Mouse (Mus musculus): Measurements from ENCODE around the gene Rdh16f1. TPM values are rescaled to one million over a fixed set of nuclear protein-coding genes. Genes with fewer than 3 reads are reported as not detected.

Gene Rdh16f1
- polyA plus RNA-seq, 1 experiment from 2014 or later = not detected

- ATAC-seq (ENCODE audit: low FRiP score, low TSS enrichment) = no peak
- peak; percentile 63 for DNase-seq
- Histone ChIP-seq H3K27me3 (ENCODE audit: control insufficient read depth, insufficient read depth, low read length) (no peaks in the 10 kb centered on the region), H3K9ac (replicated peaks; ENCODE audit: low read length) (0 out of 2 replicates have a peak overlapping the region, but pooled peaks have one; percentile 12), H3K9me3 (ENCODE audit: control insufficient read depth, low read length) (no peaks in the 10 kb centered on the region), H3K27ac (replicated peaks; ENCODE audit: low read depth, low read length) (0 out of 2 replicates have a peak overlapping the region, but pooled peaks have one; percentile 26), H3K4me1 (ENCODE audit: control insufficient read depth, insufficient read depth, low read length) (peaks cover 7% of the 10 kb centered on the region; the same call in 1 of the 2 replicates), H3K36me3 (ENCODE audit: control insufficient read depth, insufficient read depth, low read length) (no peaks in the 10 kb centered on the region), H3K4me3 (replicated peaks; ENCODE audit: low read depth, low read length) (no peak overlapping the region), H3K4me2 (ENCODE audit: low read length) (no peak overlapping the region)
- WGBS = 14% methylated on average over 9 of the region's 9 CpGs
These were observed 28.7 kb upstream of the Rdh16f1 start for GRCm38 (mm10) chr10:127730933-127731310.

DNA sequence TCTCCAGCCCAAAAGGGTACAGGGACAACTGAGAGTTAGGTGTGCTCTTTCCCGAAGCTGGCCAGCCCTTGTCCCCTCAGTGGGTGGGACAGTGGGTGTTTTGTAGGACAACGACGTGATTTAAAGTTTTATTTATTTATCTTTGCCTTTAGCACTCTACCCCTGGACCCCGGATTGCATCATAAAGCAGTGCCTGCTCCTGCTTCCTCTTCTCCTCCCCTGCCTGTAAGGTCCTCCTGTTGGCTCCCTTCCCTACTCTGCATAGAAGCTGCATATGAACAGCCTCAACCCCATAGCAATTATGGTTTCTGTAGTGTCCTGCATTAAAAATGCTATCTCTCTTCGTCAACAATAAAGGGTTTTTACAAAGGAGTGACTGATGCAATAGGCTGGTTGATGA is 28.2 kb upstream of the Rdh16f1 start:
- WGBS = 47% methylated on average over 5 of the region's 5 CpGs
- no peak overlapping the region for H3K9ac ChIP-seq (replicated peaks; ENCODE audit: low read length)
- DNase-seq = no peak

GRCm38 (mm10) chr10:127734434-127734833 is 25.2 kb upstream of the Rdh16f1 start:
- Histone ChIP-seq H3K27ac (replicated peaks; ENCODE audit: low read depth, low read length) (no peak overlapping the region), H3K4me1 (ENCODE audit: control insufficient read depth, insufficient read depth, low read length) (peaks cover 7% of the 10 kb centered on the region; the same call in 1 of the 2 replicates), H3K36me3 (ENCODE audit: control insufficient read depth, insufficient read depth, low read length) (no peaks in the 10 kb centered on the region), H3K4me3 (replicated peaks; ENCODE audit: low read depth, low read length) (no peak overlapping the region), H3K27me3 (ENCODE audit: control insufficient read depth, insufficient read depth, low read length) (no peaks in the 10 kb centered on the region), H3K9ac (replicated peaks; ENCODE audit: low read length) (no peak overlapping the region), H3K4me2 (ENCODE audit: low read length) (no peak overlapping the region), H3K9me3 (ENCODE audit: control insufficient read depth, low read length) (no peaks in the 10 kb centered on the region)
- DNase-seq = peak; percentile 77
- no peak for ATAC-seq (ENCODE audit: low FRiP score, low TSS enrichment)
- WGBS = 51% methylated on average over 5 of the region's 5 CpGs

More for the DNA sequence above, 28.2 kb upstream of the Rdh16f1 start:
- H3K27ac ChIP-seq (replicated peaks; ENCODE audit: low read depth, low read length) = no peak overlapping the region
- ATAC-seq (ENCODE audit: low FRiP score, low TSS enrichment) = no peak
- no peaks in the 10 kb centered on the region for H3K27me3 ChIP-seq (ENCODE audit: control insufficient read depth, insufficient read depth, low read length)
- no peaks in the 10 kb centered on the region for H3K9me3 ChIP-seq (ENCODE audit: control insufficient read depth, low read length)
- peaks cover 7% of the 10 kb centered on the region; the same call in 1 of the 2 replicates for H3K4me1 ChIP-seq (ENCODE audit: control insufficient read depth, insufficient read depth, low read length)
- H3K36me3 ChIP-seq (ENCODE audit: control insufficient read depth, insufficient read depth, low read length) = no peaks in the 10 kb centered on the region
- H3K4me3 ChIP-seq (replicated peaks; ENCODE audit: low read depth, low read length) = no peak overlapping the region
- H3K4me2 ChIP-seq (ENCODE audit: low read length) = no peak overlapping the region

DNA sequence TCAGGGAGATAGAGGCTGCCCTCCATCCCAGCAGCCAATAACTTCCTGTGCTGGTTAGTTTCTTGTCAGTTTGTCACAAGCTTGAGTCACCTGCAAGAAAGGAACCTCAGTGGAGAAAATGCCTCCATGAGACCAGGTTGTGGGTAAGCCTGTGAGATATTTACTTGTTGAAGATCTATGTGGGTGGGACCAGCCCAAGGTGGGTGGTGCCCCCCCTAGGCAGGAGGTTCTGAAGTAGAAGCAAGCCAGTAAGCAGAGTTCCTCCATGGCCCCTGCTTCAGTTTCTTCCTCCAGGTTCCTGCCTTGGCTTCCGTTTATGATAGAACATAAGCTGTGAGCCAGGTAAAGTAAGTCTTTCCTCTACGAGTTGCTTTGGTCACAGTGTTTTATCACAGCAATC is 23.3 kb upstream of the Rdh16f1 start:
- H3K9ac ChIP-seq (replicated peaks; ENCODE audit: low read length) = no peak overlapping the region
- ATAC-seq (ENCODE audit: low FRiP score, low TSS enrichment) (no peak), DNase-seq (no peak)
- no peaks in the 10 kb centered on the region for H3K27me3 ChIP-seq (ENCODE audit: control insufficient read depth, insufficient read depth, low read length)
- H3K4me2 ChIP-seq (ENCODE audit: low read length) = no peak overlapping the region
- 86% methylated on average over 2 of the region's 2 CpGs for WGBS
- peaks cover 14% of the 10 kb centered on the region for H3K4me1 ChIP-seq (ENCODE audit: control insufficient read depth, insufficient read depth, low read length)
- H3K4me3 ChIP-seq (replicated peaks; ENCODE audit: low read depth, low read length) = no peak overlapping the region
- H3K27ac ChIP-seq (replicated peaks; ENCODE audit: low read depth, low read length) = no peak overlapping the region
- H3K9me3 ChIP-seq (ENCODE audit: control insufficient read depth, low read length) = no peaks in the 10 kb centered on the region
- H3K36me3 ChIP-seq (ENCODE audit: control insufficient read depth, insufficient read depth, low read length) = no peaks in the 10 kb centered on the region

- Histone ChIP-seq H3K9ac (replicated peaks; ENCODE audit: low read length) (no peak overlapping the region), H3K4me1 (ENCODE audit: control insufficient read depth, insufficient read depth, low read length) (peaks cover 12% of the 10 kb centered on the region), H3K27ac (replicated peaks; ENCODE audit: low read depth, low read length) (no peak overlapping the region), H3K4me3 (replicated peaks; ENCODE audit: low read depth, low read length) (no peak overlapping the region), H3K4me2 (ENCODE audit: low read length) (no peak overlapping the region), H3K9me3 (ENCODE audit: control insufficient read depth, low read length) (no peaks in the 10 kb centered on the region), H3K27me3 (ENCODE audit: control insufficient read depth, insufficient read depth, low read length) (no peaks in the 10 kb centered on the region), H3K36me3 (ENCODE audit: control insufficient read depth, insufficient read depth, low read length) (peaks cover 5% of the 10 kb centered on the region)
- no peak for DNase-seq
- ATAC-seq (ENCODE audit: low FRiP score, low TSS enrichment) = no peak
- WGBS = 80% methylated on average over 4 of the region's 4 CpGs
These were observed 22.7 kb upstream of the Rdh16f1 start for GRCm38 (mm10) chr10:127736916-127737315.

DNA sequence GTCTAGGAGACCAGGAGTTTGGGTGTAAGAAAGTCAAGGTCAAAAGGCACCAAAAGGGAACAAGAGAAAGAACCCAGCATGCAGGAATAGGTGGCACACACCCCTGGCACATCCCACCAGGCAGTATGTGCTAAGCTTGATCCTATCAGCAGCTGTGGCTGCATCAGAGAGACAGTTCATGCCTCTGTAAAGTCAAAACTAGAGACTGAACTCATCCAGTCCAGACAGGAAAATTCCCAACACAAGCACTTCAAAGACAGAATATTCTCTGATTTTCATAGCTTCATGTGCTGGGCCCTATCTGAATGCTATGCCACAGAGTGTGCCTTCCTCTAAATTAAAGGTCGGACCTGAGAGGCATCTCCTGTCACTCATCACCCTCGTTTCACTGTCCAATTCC is 22.0 kb upstream of the Rdh16f1 start:
- no peak for ATAC-seq (ENCODE audit: low FRiP score, low TSS enrichment)
- no peak for DNase-seq
- 38% methylated on average over 2 of the region's 2 CpGs for WGBS

GRCm38 (mm10) chr10:127738151-127738882 is 21.3 kb upstream of the Rdh16f1 start:
- 57% methylated on average over 13 of the region's 13 CpGs for WGBS
- Histone ChIP-seq H3K36me3 (ENCODE audit: control insufficient read depth, insufficient read depth, low read length) (peaks cover 19% of the 10 kb centered on the region), H3K4me1 (ENCODE audit: control insufficient read depth, insufficient read depth, low read length) (peaks cover 12% of the 10 kb centered on the region), H3K4me3 (replicated peaks; ENCODE audit: low read depth, low read length) (no peak overlapping the region), H3K27ac (replicated peaks; ENCODE audit: low read depth, low read length) (no peak overlapping the region), H3K27me3 (ENCODE audit: control insufficient read depth, insufficient read depth, low read length) (no peaks in the 10 kb centered on the region), H3K9me3 (ENCODE audit: control insufficient read depth, low read length) (no peaks in the 10 kb centered on the region), H3K4me2 (ENCODE audit: low read length) (peak overlapping the region; percentile 72), H3K9ac (replicated peaks; ENCODE audit: low read length) (no peak overlapping the region)
- DNase-seq = peak; percentile 60
- no peak for ATAC-seq (ENCODE audit: low FRiP score, low TSS enrichment)

More for the DNA sequence above, 22.0 kb upstream of the Rdh16f1 start:
- no peak overlapping the region for H3K9ac ChIP-seq (replicated peaks; ENCODE audit: low read length)
- no peak overlapping the region for H3K4me3 ChIP-seq (replicated peaks; ENCODE audit: low read depth, low read length)
- peaks cover 12% of the 10 kb centered on the region for H3K4me1 ChIP-seq (ENCODE audit: control insufficient read depth, insufficient read depth, low read length)
- H3K27me3 ChIP-seq (ENCODE audit: control insufficient read depth, insufficient read depth, low read length) = no peaks in the 10 kb centered on the region
- no peak overlapping the region for H3K27ac ChIP-seq (replicated peaks; ENCODE audit: low read depth, low read length)
- H3K4me2 ChIP-seq (ENCODE audit: low read length) = no peak overlapping the region
- H3K36me3 ChIP-seq (ENCODE audit: control insufficient read depth, insufficient read depth, low read length) = peaks cover 11% of the 10 kb centered on the region
- H3K9me3 ChIP-seq (ENCODE audit: control insufficient read depth, low read length) = no peaks in the 10 kb centered on the region

- H3K27ac ChIP-seq (replicated peaks; ENCODE audit: low read depth, low read length) = peak within 1 kb of the TSS; percentile 84
- peak; percentile 86 for ATAC-seq (ENCODE audit: low FRiP score, low TSS enrichment)
- no peaks in the 10 kb centered on the region for H3K9me3 ChIP-seq (ENCODE audit: control insufficient read depth, low read length)
- H3K36me3 ChIP-seq (ENCODE audit: control insufficient read depth, insufficient read depth, low read length) = peaks cover 28% of the 10 kb centered on the region
- peak within 1 kb of the TSS; percentile 92 for H3K4me3 ChIP-seq (replicated peaks; ENCODE audit: low read depth, low read length)
- no peaks in the 10 kb centered on the region for H3K27me3 ChIP-seq (ENCODE audit: control insufficient read depth, insufficient read depth, low read length)
- peaks cover 12% of the 10 kb centered on the region for H3K4me1 ChIP-seq (ENCODE audit: control insufficient read depth, insufficient read depth, low read length)
- peak; percentile 89 for DNase-seq
- peak within 1 kb of the TSS; percentile 98 for H3K9ac ChIP-seq (replicated peaks; ENCODE audit: low read length)
- WGBS = 1% methylated on average over 47 of the region's 61 CpGs
- peak within 1 kb of the TSS; percentile 72 for H3K4me2 ChIP-seq (ENCODE audit: low read length)
These were observed 20.4 kb upstream of the Rdh16f1 start, which contains the start of gene Zbtb39 for GRCm38 (mm10) chr10:127739083-127739660. TSS of gene Zbtb39 (plus strand) at chr10:127739538.
